Mouse (Mus musculus) left cerebral cortex, adult 11 months (tissue): Measurements from ENCODE around the gene Specc1.

Experiments
- DNase-seq: peaks from one replicate; pipeline ENCODE4 v3.0.0; 2022; ENCODE audit warnings: low spot score

Specc1 gene

DNA sequence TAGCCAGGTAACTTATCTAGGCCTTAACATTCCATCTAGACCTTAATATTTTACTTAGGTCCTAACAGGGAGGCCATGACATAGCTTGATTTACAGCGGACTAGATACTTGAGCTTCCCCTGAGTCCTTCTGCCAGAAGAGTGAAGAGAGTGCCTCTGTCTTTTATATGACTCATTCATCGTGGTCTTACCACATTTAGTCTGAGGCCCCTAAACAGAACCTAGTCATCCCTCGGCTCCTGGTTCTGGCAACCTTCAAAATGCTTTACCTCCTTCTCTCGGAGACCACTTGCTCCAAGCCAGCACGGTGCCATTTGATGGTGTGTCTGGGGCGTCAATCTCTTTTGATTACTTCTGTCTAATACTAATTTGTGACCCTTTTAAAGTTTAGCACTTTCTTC lies 133.8 kb downstream of the Specc1 start:
- no peak for DNase-seq

DNA sequence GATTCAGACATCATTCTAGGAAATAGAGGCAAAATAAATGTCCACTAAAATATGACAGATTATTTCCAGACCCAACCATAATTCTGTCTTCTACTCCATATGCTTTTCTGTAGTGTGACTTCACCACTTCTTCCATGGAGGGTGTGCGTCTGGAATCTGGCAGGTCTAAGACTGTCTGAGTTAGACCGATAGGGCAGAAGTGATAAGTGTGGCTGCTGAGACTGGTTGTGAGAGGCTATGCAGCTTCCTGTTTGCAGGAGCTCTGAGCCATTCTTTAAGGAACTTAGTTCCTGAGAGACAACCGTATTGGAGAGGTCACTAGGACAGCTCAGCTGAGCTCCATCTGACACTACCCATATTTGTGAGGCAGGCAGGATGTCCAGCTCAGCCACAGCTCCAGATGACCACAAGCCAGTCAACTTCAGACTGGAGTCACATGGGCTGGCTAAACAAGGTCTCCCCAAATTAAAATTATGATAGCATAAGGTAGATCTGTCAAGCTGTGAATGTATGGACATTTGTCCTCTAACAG lies 146.9 kb downstream of the Specc1 start:
- DNase-seq: no peak

DNA sequence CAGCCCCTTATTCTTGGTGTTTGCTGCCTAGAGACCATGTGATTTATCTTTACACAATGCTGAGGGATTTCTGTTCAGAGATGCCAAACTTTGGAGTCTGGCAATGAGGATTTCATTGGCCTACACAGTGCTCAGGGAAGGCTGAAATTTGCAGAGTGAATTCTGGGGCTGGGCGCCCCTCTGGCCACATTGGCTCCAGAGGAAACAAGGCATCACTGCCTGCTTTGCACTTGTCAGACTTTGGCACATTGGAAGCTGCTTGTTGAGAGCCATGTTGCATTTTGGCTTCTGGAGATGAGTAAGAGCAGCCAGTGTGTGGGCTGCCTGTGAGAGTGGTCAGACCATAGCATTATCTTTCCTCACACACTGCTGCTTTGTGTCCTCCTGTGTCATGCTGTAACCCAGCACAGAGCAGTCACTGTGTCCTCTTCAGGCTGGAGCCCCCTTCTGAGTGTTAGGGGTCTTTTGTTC lies 149.9 kb downstream of the Specc1 start:
- DNase-seq: peak; percentile 62

DNA sequence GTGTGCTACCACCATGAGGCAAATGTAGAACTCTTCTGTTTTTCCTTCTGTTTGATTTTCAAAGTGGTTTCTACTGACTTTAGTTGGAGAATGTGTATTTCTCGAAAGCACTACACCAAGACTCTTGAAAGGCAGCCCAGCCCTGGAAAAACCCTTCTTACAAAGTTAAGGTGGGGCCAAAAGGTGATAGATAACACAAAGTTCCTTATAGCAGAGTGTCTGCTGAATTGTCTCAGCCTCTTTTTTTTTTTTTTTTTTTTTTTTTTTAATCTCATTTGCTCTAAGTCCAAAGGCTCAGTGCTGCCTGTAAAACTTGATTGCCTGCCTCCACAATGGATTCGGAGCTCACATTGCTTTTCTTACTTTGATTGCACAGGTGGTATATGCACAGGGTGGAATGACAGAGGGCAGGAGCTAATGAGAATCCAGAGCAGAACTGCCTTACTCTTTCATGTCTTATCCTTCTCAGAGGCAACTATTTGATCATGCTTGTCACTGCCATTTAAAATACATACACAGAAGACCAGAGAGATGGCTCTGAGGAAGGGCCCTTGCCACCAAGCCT lies 150.8 kb downstream of the Specc1 start:
- DNase-seq: no peak

DNA sequence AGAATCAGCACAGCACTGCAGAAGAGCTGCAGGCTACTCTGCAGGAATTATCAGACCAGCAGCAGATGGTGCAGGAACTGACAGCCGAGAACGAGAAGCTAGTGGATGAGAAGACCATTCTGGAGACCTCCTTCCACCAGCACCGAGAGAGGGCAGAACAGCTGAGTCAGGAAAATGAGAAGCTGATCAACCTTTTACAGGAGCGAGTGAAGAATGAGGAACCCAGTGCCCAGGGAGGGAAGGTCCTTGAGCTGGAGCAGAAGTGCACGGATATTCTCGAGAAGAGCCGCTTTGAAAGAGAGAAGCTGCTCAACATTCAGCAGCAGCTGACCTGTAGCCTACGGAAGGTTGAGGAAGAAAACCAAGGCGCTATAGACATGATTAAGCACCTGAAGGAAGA lies 162.0 kb downstream of the Specc1 start:
- no peak for DNase-seq

DNA sequence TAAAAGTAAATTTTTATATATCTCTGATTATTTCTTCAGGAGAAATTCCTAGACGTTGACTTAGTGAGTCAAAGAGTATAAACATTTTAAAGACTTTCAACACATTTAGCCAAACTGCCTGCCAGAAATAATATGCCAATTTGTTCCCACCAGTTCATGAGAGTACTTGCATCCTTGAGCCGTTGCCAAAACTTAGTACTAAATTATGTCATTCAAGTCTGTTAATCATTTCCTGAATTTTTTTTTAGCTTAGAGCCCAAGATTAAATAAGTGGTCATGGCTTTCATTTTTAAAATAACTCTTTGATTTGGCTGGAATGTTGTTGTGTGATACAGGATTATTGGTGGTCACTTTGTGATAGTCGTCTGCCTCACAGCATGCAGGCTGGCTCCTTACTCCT lies 163.3 kb downstream of the Specc1 start:
- DNase-seq: no peak

DNA sequence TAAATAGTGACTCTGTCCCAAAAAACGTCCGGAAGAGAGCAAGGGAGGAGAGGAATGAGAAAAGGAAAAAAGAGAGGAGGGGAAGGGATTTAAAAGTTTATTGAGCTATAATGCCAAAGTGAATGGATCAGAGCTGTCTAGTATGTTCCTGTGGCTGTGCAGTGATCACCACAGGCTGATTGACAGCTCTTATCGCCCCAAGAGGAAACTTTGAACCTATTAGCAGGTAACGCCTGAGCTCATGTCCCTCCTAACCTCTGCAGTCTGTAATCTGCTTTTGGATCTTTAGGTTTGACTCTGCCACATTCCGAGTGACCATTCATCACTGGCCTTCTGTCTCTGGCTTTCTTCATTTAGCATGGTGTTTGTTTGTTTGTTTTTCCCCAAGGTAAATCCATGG lies 164.8 kb downstream of the Specc1 start:
- no peak for DNase-seq

DNA sequence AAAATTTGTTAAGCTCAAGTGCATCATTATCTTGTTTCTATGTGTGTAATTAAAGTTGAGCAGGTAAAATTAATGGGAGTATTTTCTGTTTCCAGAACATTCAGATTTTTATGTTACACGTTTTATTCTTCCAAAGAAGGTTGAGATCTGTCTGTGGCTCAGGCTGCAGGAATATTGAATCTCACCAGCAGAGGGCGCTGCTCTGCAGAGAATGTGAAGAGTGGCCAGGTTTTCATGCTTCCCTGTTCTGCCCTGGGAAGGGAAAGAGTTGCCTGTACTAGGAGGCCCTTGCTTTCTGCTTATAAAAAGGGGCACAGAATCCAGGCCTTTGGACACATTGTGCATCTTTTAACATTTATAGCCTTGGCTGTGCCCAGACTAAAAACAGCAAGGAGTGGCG lies 171.1 kb downstream of the Specc1 start:
- peak; percentile 78 for DNase-seq

DNA sequence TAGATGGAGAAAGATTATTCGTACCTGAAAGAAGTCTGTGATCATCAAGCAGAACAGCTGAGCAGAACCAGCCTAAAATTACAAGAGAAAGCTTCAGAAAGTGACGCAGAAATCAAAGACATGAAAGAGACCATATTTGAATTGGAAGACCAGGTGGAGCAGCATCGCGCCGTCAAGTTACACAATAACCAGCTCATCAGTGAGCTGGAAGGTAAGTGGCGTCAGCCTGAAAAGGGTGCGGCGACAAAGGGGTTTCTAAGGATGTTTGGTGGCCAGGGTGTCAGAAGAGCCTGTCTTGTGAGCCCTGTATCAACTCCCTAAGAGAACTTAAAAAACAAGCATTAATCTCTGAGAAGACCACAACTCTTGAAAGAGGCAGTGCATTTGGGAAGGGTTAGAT lies 171.6 kb downstream of the Specc1 start:
- DNase-seq: no peak

DNA sequence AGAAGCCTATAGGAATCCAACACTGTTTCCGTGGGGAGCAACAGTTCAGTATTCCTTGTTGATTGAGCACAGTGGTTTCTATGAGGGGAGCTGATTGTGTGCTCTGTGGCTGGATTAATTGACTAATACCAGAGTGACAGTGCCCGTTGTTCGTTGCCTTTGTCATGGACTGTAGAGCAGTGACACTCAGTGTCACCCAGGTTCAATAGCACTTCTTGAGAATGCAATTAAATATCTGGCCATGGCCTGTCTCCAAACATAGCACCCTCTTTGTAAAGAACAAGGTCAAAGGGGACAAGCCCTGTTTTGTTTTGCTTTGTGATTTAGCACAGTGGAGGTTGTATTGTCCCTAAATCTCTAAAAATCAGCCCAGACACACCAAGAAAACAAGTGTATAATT lies 173.6 kb downstream of the Specc1 start:
- no peak for DNase-seq

DNA sequence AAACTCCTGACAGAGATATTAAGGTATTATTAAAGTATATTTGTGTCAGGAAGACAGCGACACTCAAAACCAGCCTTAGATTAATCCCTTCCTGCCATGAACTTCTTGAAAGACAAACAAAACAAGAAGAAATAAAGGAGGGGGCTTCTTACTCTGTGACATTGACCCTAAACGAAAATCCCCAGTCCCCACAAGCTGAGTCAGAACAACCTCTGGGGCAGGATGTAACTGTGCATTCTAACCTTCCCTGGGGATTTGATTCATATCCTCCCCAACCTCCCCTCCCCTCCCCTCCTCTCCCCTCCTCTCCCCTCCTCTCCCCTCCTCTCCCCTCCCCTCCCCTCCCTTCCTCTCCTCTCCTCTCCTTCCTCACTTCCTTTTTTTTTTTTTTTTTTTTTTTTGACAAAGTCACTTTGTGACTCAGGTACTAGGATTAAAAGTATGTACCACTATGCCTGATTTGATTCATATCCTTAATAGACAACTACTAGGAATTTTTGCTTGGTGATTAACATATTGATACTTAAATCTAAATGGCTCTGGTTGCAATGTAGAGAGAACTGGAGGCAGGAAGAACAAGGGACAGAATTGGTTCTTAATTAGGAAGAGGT lies 174.2 kb downstream of the Specc1 start:
- no peak for DNase-seq

DNA sequence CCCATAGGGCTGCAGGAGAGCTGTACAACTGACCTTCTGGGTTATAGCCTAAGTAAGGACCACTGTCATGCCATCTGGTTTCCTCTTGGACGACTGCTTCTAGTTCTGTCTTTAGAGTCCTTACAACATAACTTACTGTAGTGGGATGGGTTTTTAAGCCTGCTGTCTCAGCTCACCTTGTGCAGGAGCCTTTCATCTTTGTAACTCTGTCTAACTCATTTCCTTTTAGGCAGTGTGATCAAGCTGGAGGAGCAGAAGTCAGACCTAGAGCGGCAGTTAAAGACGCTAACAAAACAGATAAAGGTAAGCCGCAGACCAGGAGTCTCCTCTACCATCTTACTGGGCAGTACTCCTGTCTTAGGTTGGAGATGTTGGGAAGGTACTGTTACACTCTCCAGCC lies 175.0 kb downstream of the Specc1 start:
- no peak for DNase-seq

DNA sequence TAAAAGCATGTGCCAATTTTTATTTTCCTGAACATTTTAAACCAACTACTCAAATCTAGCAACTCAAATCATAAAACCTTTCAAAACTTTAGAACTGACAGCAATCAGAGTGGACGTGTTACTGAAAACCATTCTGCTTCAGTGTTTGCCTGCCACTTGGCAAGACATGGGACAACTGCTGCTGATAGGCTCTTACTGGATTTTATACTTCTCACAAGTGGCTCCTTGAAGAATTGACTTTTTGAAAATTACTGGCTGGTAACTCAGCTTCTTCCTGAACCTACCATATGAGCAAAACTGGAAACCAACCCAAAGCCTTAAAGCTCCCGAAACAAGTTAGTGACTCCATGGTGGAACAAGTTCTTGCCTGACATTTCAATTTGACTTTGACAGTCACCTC lies 177.6 kb downstream of the Specc1 start:
- no peak for DNase-seq

DNA sequence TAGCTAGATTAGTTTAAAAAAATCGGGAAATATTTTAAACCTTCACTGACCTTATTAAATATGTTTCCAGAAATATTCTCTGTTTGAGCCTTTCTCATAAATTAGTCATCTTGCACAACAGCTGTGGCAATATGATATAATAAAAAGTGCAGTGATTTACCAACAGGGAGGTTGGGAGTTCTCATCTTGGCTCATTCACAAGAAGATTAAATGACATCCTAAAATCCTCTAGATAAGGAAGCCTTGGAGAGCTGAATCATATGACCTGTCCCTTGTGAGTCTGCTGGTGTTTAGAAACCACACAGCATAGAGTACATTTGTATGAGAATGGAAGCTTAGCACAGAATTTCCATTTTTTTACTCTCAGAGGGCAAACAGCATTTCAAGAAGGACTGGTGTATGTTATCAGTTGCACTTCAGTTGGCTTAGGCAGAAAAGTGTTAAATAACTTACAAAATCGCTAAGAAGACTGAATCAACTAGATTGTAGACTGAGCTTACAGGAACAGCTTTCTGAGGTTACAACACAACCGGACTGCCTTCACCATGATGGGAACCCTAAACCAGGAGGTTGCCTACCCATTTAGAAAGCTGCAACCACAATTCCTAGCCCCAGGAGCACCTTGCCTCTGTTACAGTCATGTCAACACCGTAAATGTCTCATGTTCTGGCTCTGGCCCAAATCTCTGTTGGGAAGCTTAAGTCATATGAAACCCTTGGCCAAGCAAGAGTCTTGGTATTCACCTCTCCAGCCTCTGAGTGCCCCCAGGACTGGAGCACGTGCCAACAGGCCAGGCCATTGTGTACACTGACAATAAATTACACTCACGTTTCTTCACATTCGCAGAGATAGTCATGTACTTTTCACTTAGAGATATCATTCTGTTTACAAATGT lies 188.9 kb downstream of the Specc1 start:
- DNase-seq: no peak

DNA sequence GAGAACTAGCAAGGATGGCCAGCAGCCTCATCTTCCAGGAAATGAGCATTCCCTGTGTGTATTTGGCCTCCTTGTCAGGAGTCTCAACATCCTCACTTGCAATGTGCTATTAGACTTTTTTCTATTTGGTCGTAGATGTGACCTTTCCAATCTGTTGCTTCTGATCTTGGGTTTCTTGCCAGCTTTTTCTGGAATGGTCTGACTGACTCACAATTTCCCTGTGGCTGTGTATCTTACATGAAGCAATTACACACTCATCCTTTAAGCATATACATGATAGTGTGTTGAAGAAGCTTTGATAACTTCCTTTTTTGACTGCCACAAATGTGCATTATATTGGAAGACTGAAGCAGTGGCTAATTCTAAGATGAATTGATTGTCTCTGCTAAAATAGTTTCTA lies 190.1 kb downstream of the Specc1 start:
- DNase-seq: no peak

DNA sequence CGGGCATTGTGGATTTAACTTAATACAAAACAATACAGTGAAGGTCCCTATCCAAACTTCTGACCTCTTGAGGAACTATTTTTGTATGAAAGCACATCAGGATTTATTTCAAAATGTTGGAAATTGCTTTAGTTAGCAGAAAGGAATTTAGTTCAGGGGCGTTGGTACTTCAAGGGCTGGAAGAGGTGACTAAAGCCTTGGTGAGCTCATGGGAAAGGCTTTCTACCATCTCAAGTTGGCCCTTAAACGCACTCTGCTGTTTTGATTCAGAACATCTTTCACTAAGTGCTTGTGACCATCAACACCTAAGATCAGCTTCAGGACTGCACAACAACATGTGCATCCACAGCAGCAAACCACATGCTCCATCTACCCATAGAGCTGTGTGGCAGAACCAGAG lies 191.5 kb downstream of the Specc1 start:
- DNase-seq: no peak

DNA sequence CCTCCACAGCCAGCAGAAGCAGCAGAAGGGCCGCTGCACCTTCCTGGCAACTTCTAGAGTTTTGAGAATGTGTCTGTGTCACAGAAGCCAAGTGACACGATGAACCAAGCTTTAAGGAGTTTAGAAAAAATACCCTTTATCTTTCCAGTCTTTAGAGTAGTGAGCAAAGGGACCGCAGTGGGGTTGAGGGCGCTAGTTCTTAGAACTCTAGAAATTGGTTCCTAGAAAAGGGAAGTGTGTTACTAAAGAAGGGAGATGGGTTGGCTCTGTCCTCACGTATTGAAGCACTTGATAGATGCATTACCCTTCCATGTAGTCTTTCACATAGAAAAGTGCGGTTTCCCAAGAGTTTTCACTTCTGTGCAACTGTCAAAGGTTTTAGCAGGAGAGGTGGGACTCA lies 191.9 kb downstream of the Specc1 start:
- no peak for DNase-seq

DNA sequence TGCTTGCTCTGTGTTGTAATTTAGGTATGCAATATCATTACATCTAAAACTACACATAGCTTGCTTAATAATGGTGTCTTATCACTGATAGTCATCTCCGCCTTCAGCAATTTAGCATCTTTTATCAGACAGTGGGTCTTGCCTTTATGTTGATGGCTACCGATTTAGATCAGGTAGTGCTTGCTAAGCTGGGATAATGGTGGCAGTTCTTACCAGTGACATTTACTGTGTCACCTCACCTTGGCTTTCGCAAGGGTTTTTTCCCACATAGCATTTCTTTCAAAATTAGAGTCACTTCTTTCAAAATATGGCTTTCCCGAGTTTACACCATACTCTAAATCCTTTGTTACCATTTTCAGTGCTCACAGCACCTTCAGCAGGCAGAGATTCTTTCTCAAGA lies 196.5 kb downstream of the Specc1 start:
- DNase-seq: no peak

DNA sequence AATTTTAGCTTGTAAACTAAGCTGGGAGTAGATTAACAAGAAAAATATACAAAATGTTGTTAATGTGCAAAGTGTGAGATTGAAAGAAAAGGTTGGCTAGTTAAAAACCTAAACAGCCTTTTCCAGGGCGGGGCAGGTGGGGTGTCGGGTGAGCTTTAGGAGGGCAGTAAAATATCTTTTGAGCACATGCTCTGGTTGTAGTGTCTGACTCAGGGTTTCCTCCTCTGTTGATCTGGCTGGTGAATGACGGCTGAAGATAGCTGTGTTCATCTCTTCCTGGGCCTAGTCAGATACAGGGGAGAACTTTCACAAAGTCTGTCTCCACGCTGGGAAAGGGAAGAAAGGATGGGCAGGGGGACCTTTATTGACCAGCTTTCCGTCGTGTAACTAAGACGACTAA lies 203.2 kb downstream of the Specc1 start:
- no peak for DNase-seq

DNA sequence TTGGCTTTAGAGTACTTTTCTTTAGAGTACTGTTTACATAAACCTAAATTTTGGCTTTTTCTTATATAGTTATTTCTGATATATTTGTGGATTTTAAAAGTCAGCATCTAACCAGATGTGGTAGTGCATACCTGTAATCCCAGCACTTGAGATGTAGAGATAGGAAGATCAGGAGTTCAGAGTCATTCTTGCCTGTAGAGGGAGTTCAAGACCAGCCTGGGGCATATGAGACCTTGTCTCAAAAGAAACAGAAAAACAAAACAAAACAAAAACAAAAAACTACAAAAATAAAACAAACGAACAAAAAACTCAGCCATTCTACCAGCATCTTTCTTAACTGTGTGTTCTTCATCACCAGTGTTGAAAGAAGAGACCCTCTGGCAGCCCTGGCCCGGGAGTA lies 204.9 kb downstream of the Specc1 start:
- DNase-seq: no peak

DNA sequence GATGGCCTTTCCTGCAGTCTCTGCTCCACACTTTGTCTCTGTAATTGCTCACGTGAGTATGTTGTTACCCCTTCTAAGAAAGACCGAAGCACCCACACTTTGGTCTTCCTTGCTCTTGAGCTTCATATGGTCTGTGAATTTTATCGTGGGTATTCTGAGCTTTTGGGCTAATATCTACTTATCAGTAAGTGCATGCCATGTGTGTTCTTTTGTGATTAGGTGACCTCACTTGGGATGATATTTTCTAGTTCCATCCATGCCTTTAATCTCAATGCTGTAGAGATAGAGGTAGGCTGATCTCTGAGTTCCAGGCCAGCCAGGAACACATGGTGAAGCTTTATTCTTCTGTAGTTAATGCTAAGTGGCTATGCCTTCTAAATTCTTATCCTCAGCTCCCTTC lies 207.8 kb downstream of the Specc1 start:
- DNase-seq: no peak

DNA sequence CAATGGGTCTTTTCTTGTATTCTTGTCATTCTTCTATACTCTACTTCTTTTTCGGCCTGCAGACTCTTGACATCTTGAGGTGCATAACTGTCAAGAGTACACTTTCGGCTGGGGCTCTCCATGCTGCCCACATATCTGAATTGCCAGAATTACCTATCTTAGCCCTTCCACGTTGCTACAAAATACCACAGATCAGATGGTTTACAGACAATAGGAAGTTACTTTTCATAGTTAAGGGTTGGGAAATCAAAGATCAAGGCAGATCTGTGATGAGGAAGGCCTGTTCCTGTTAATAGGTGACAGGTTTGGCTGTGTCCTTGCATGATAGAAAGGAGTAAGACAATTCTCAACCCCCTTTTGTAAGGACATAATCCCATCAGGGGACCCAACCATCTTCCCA lies 209.9 kb downstream of the Specc1 start:
- no peak for DNase-seq

DNA sequence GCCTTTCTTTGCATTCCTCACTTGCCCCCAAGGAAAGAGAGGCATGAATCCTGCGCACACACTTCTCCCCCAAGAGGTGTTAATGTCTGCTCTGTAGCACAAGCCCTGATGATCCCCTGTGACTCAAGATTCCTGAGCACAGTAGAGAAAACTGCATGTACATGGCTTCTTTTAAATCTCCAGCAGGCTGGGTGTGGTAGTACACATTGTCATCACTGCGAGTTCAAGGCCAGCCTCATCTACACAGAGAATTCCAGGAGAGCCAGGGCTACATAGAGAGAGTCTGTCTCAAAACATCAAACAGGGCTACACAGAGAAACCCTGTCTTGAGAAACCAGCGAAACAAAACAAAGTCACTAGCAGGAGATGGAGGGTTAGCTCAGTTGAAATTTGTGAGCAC lies 211.6 kb downstream of the Specc1 start:
- no peak for DNase-seq
